Mouse (Mus musculus): Measurements from ENCODE around the gene Adam17. TPM values are rescaled to one million over a fixed set of nuclear protein-coding genes. Genes with fewer than 3 reads are reported as not detected.
A peak's percentile ranks its signal among the peaks of the same experiment; 100 is the strongest.

The Adam17 gene
- polyA plus RNA-seq, 2 experiments, result 34.7 to 40.7 TPM

- Histone ChIP-seq H3K9ac (ENCODE audit: low read depth, low read length, severe bottlenecking) (peak overlapping the region; percentile 86), H3K4me3 (replicated peaks; ENCODE audit: low read length) (peak overlapping the region; percentile 89), H3K27me3 (ENCODE audit: control insufficient read depth, insufficient read depth, low read length) (no peaks in the 10 kb centered on the region), H3K4me2 (replicated peaks; ENCODE audit: low read depth, low read length, severe bottlenecking) (peak overlapping the region; percentile 70), H3K4me1 (ENCODE audit: control insufficient read depth, insufficient read depth, low read length) (peaks cover 4% of the 10 kb centered on the region; the same call in 1 of the 2 replicates), H3K9me3 (ENCODE audit: control insufficient read depth, low read length) (no peaks in the 10 kb centered on the region), H3K36me3 (ENCODE audit: control insufficient read depth, insufficient read depth, low read length) (peaks cover 25% of the 10 kb centered on the region), H3K27ac (replicated peaks; ENCODE audit: low read depth, low read length) (peak overlapping the region; percentile 89)
- whole genome bisulfite sequencing, result 33% methylated on average over 18 of the region's 18 CpGs
- no peak for TF ChIP-seq POLR2A (IDR thresholded peaks at IDR 0.05; ENCODE audit: borderline replicate concordance, extremely low read depth, insufficient read depth, insufficient read length)
- ATAC-seq (ENCODE audit: low FRiP score, low read depth) (no peak), DNase-seq (ENCODE audit: low spot score) (no peak)
These were observed 86.5 kb downstream of the Adam17 start for GRCm38 (mm10) chr12:21286712-21287650.

GRCm38 (mm10) chr12:21286243-21286622 is 87.2 kb downstream of the Adam17 start, which contains the start of gene Itgb1bp1:
Itgb1bp1 (minus strand) TSS chr12:21286284.
- H3K4me2 ChIP-seq (replicated peaks; ENCODE audit: low read depth, low read length, severe bottlenecking), result peak within 1 kb of the TSS; percentile 70
- H3K9ac ChIP-seq (ENCODE audit: low read depth, low read length, severe bottlenecking), result peak within 1 kb of the TSS; percentile 86
- TF ChIP-seq POLR2A (IDR thresholded peaks at IDR 0.05; ENCODE audit: borderline replicate concordance, extremely low read depth, insufficient read depth, insufficient read length), result no peak
- H3K4me3 ChIP-seq (replicated peaks; ENCODE audit: low read length), result peak within 1 kb of the TSS; percentile 89
- peaks cover 4% of the 10 kb centered on the region; the same call in 1 of the 2 replicates for H3K4me1 ChIP-seq (ENCODE audit: control insufficient read depth, insufficient read depth, low read length)
- 0% methylated on average over 28 of the region's 28 CpGs for WGBS
- DNase-seq (ENCODE audit: low spot score) (peak; percentile 99), ATAC-seq (ENCODE audit: low FRiP score, low read depth) (peak; percentile 96)
- peaks cover 18% of the 10 kb centered on the region for H3K36me3 ChIP-seq (ENCODE audit: control insufficient read depth, insufficient read depth, low read length)
- H3K27ac ChIP-seq (replicated peaks; ENCODE audit: low read depth, low read length), result peak within 1 kb of the TSS; percentile 89
- no peaks in the 10 kb centered on the region for H3K9me3 ChIP-seq (ENCODE audit: control insufficient read depth, low read length)
- H3K27me3 ChIP-seq (ENCODE audit: control insufficient read depth, insufficient read depth, low read length), result no peaks in the 10 kb centered on the region

- ATAC-seq (ENCODE audit: low FRiP score, low read depth), result no peak; the same call in 1 of the 2 replicates
- WGBS, result under 1% methylated on average over 46 of the region's 47 CpGs
These were observed 87.8 kb downstream of the Adam17 start for GRCm38 (mm10) chr12:21285508-21286242.

GRCm38 (mm10) chr12:21284761-21285441 is 88.5 kb downstream of the Adam17 start, which contains the start of gene Cpsf3:
Cpsf3 (plus strand) TSS chr12:21285391.
- Histone ChIP-seq H3K36me3 (ENCODE audit: control insufficient read depth, insufficient read depth, low read length) (peaks cover 4% of the 10 kb centered on the region), H3K4me3 (replicated peaks; ENCODE audit: low read length) (peak within 1 kb of the TSS; percentile 89), H3K9me3 (ENCODE audit: control insufficient read depth, low read length) (no peaks in the 10 kb centered on the region), H3K27me3 (ENCODE audit: control insufficient read depth, insufficient read depth, low read length) (no peaks in the 10 kb centered on the region), H3K27ac (replicated peaks; ENCODE audit: low read depth, low read length) (peak within 1 kb of the TSS; percentile 89), H3K9ac (ENCODE audit: low read depth, low read length, severe bottlenecking) (peak within 1 kb of the TSS; percentile 86), H3K4me1 (ENCODE audit: control insufficient read depth, insufficient read depth, low read length) (peaks cover 4% of the 10 kb centered on the region; the same call in 1 of the 2 replicates), H3K4me2 (replicated peaks; ENCODE audit: low read depth, low read length, severe bottlenecking) (peak within 1 kb of the TSS; percentile 70)
- WGBS, result 53% methylated on average over 11 of the region's 11 CpGs
- ATAC-seq (ENCODE audit: low FRiP score, low read depth) (no peak), DNase-seq (ENCODE audit: low spot score) (no peak)
- no peak for TF ChIP-seq POLR2A (IDR thresholded peaks at IDR 0.05; ENCODE audit: borderline replicate concordance, extremely low read depth, insufficient read depth, insufficient read length)

More at GRCm38 (mm10) chr12:21285508-21286242, 87.8 kb downstream of the Adam17 start:
- no peaks in the 10 kb centered on the region for H3K27me3 ChIP-seq (ENCODE audit: control insufficient read depth, insufficient read depth, low read length)
- peaks cover 12% of the 10 kb centered on the region for H3K36me3 ChIP-seq (ENCODE audit: control insufficient read depth, insufficient read depth, low read length)
- TF ChIP-seq POLR2A (IDR thresholded peaks at IDR 0.05; ENCODE audit: borderline replicate concordance, extremely low read depth, insufficient read depth, insufficient read length), result 0 out of 2 replicates have a peak, but pooled peaks have one; percentile 30
- peak overlapping the region; percentile 68 for H3K27ac ChIP-seq (replicated peaks; ENCODE audit: low read depth, low read length)
- peak overlapping the region; percentile 86 for H3K9ac ChIP-seq (ENCODE audit: low read depth, low read length, severe bottlenecking)
- H3K4me2 ChIP-seq (replicated peaks; ENCODE audit: low read depth, low read length, severe bottlenecking), result peak overlapping the region; percentile 69
- H3K4me3 ChIP-seq (replicated peaks; ENCODE audit: low read length), result peak overlapping the region; percentile 89
- no peak for DNase-seq (ENCODE audit: low spot score)
- no peaks in the 10 kb centered on the region for H3K9me3 ChIP-seq (ENCODE audit: control insufficient read depth, low read length)
- H3K4me1 ChIP-seq (ENCODE audit: control insufficient read depth, insufficient read depth, low read length), result peaks cover 4% of the 10 kb centered on the region; the same call in 1 of the 2 replicates

Data from limb, embryonic 14.5 days (tissue).